Mouse (Mus musculus) midbrain, embryonic 10.5 days (tissue): ENCODE results near the gene C1qtnf2. TPM values are rescaled to one million over a fixed set of nuclear protein-coding genes. Genes with fewer than 3 reads are reported as not detected.

Experiments used
- DNase-seq: peaks from one replicate; pipeline ENCODE4 v3.0.0-alpha.2; 2017; ENCODE audit warnings: low spot score
- H3K27ac ChIP-seq: fragments of 300-500 bp; sonication (generic); replicated peaks from 2 replicates; pipeline ENCODE4 v1.5.1; 2016; ENCODE audit warnings: mild to moderate bottlenecking
- H3K27me3 ChIP-seq: fragments of 300-500 bp; sonication (generic); 2 replicates; pipeline ENCODE4 v1.6.1; 2016; ENCODE audit warnings: low read depth, mild to moderate bottlenecking; ENCODE audit not compliant: poor library complexity, severe bottlenecking
- H3K36me3 ChIP-seq: fragments of 300-500 bp; sonication (generic); 2 replicates; pipeline ENCODE4 v1.6.1; 2016; ENCODE audit warnings: mild to moderate bottlenecking, moderate library complexity
- H3K4me1 ChIP-seq: fragments of 300-500 bp; sonication (generic); 2 replicates; pipeline ENCODE4 v1.6.1; 2016
- H3K4me3 ChIP-seq: fragments of 300-500 bp; sonication (generic); 2 replicates; pipeline ENCODE4 v1.5.1; 2016; ENCODE audit warnings: mild to moderate bottlenecking, moderate library complexity
- H3K9me3 ChIP-seq: fragments of 300-500 bp; sonication (generic); replicated peaks from 2 replicates; pipeline ENCODE4 v1.6.1; 2016; ENCODE audit warnings: mild to moderate bottlenecking
- WGBS: fragments of 180-500 bp; shearing (Covaris S2); methylation state at CpG from one replicate; pipeline ENCODE4 v1.1.7; 2016; 5-methylcytosine and 5-hydroxymethylcytosine counted together
- polyA plus RNA-seq: library from polyadenylated mRNA; unstranded; fragments of >200 nt; fragmentation: Nextera tagmentation; extraction: Ambion mirVana; gene quantifications from 2 replicates; pipeline ENCODE4 v1.2.1, GENCODE M21; 2016

The C1qtnf2 gene
- polyA plus RNA-seq, 1 experiment from 2014 or later = 1.4 TPM

DNA sequence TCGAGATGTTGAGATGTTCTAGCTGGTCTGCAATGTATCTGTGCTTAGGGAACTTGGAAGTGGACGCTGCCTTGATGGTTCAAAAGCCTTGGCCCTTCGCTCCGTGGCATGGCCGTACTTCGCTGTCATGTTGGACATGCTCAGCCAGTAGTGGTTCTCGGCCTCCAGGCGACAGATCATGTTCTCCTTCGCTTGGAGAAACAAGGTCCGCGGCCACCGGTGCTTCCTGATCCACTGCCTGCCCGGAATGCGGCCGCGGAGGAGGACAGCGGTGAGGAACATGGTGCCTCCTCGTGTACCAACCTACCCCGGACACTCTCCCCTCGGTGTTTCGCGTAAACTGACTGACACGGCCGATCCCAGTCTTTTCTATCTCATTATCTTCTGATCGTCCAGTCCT lies 10.9 kb upstream of the C1qtnf2 start:
- no peak for DNase-seq
- H3K9me3 ChIP-seq = no peaks in the 10 kb centered on the region
- no peaks in the 10 kb centered on the region for H3K4me1 ChIP-seq
- 94% methylated on average over 25 of the region's 25 CpGs for WGBS
- no peak overlapping the region for H3K4me3 ChIP-seq
- no peak overlapping the region for H3K27ac ChIP-seq
- H3K27me3 ChIP-seq = no peaks in the 10 kb centered on the region
- H3K36me3 ChIP-seq = no peaks in the 10 kb centered on the region

DNA sequence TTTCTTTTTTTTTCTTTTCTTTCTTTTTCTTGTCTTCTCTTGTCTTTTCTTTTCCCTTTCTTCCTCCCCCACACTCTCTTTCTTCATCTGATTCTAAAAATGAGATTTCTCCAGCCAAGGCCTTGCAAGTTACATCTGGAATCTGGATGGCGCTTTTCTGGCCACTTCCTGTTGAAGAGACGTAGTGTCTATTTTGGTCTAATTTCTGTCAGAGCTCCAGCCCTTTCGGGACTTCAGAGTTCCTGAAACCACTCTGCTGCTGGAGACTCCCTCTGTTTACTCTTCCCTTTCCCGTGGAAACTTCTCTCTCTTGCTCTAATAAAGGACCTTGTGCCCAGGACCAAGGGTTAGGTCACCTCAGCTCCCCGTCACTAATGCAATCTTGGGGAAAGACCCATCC lies 4.0 kb upstream of the C1qtnf2 start:
- no peak for DNase-seq
- Histone ChIP-seq H3K4me1 (peaks cover 13% of the 10 kb centered on the region), H3K36me3 (no peaks in the 10 kb centered on the region), H3K27me3 (peaks cover 21% of the 10 kb centered on the region), H3K27ac (no peak overlapping the region), H3K4me3 (no peak overlapping the region), H3K9me3 (no peaks in the 10 kb centered on the region)
- WGBS = 65% methylated on average over 5 of the region's 5 CpGs

DNA sequence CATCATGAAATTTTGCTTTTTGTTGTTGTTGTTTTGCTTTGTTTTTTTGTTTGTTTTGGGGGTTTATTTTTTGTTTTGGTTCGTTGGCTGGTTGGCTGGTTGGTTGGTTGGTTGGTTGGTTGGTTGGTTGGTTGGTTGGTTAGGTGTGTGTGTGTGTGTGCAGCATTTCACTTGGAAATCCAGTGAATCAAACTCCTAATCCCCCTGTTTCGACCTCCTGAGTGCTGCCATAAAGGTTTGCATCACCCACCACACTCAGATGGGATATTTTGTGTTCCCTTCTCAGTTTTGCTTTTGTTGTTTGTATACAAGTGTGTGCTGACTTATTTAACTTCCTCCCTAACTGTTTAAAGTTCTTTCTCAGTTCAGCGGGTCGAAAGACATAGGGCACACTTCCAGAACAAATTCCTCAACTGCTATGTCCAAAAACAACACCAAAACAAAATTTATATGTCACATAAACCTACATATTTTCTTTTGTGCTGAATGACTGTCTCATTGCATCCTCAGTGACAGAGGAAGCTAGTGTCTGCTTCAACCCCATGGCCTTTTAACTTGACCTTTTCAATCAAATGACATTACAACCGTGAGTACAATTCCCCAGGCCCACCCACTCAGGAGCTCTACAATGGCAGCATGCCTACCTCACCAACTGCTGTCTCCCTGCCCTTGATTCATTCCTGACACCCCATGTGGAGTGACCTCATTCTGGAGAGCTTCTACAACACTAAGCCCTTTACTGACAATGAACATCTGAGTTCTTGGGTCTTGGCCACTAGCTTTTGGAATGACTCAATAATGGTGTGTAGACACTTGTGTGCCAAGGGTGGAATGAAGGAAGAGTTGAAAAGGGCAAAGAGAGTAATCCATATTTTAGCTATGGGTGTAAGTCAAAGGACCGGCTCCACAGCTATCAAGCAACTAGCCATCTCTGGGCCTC lies 2.9 kb upstream of the C1qtnf2 start:
- H3K4me1 ChIP-seq = peaks cover 15% of the 10 kb centered on the region
- 76% methylated on average over 6 of the region's 6 CpGs for WGBS
- H3K4me3 ChIP-seq = no peak overlapping the region
- H3K27me3 ChIP-seq = peaks cover 23% of the 10 kb centered on the region
- H3K9me3 ChIP-seq = no peaks in the 10 kb centered on the region
- no peaks in the 10 kb centered on the region for H3K36me3 ChIP-seq
- peak; percentile 10 for DNase-seq
- no peak overlapping the region for H3K27ac ChIP-seq

- peaks cover 15% of the 10 kb centered on the region for H3K4me1 ChIP-seq
- no peaks in the 10 kb centered on the region for H3K36me3 ChIP-seq
- H3K27ac ChIP-seq = no peak overlapping the region
- H3K27me3 ChIP-seq = peaks cover 23% of the 10 kb centered on the region
- 83% methylated on average over 1 of the region's 1 CpGs for WGBS
- DNase-seq = no peak
- no peaks in the 10 kb centered on the region for H3K9me3 ChIP-seq
- no peak overlapping the region for H3K4me3 ChIP-seq
These were observed 961 bp upstream of the C1qtnf2 start for GRCm38 (mm10) chr11:43473115-43473514.

DNA sequence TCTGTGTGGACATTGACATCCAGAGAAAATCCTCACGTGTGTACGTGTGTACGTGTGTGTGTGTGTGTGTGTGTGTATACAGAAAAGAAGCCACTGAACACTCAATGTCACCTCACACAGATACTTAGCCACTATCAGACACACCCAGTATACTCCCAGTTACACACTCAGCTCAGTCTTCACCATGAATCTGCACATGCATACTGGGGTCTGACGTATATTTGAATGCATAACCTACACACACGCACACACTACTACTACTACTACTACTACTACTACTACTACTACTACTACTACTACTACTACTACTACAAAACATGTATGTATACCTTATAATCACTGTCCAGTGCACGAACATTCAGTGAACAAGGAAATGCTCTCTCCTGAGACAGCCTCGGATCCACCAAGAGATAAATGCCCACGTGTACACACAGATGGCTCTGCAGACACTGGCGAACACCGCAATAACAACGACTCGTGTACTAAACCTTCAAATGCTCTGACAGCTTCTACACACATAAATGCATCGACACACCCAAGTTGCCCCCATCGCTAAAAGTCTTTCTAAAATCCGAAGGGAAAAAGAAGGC lies 346 bp upstream of the C1qtnf2 start:
- Histone ChIP-seq H3K9me3 (no peaks in the 10 kb centered on the region), H3K4me1 (peaks cover 15% of the 10 kb centered on the region), H3K27me3 (peaks cover 23% of the 10 kb centered on the region), H3K4me3 (peak overlapping the region; percentile 53), H3K27ac (peak overlapping the region; percentile 63), H3K36me3 (no peaks in the 10 kb centered on the region)
- no peak for DNase-seq
- 58% methylated on average over 15 of the region's 15 CpGs for WGBS

GRCm38 (mm10) chr11:43479376-43479775 lies 5.3 kb downstream of the C1qtnf2 start:
- peaks cover 13% of the 10 kb centered on the region for H3K4me1 ChIP-seq
- WGBS = 83% methylated on average over 3 of the region's 3 CpGs
- H3K27me3 ChIP-seq = peaks cover 8% of the 10 kb centered on the region
- DNase-seq = no peak
- H3K27ac ChIP-seq = no peak overlapping the region
- H3K9me3 ChIP-seq = no peaks in the 10 kb centered on the region
- H3K4me3 ChIP-seq = no peak overlapping the region
- no peaks in the 10 kb centered on the region for H3K36me3 ChIP-seq

DNA sequence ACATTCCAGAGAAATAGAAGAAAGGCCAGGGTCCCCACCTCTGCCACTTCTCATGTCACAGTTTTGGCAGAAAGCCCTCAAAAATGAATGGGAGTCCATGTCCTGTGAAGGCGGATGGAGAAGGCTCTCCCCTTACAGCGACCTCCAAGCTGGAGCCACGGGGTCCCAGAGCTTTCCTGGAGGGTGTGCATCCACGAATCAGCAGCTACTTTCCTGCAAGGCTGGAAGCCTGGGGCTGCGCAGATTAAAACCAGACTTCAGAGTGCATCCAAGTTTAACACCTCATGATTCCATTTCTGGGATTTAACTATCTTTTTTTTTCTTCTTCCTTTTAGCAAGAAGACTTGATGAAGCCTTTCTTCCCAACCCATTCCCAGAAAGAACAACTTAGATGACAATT lies 6.5 kb downstream of the C1qtnf2 start:
- H3K27me3 ChIP-seq = no peaks in the 10 kb centered on the region
- DNase-seq = no peak
- no peaks in the 10 kb centered on the region for H3K9me3 ChIP-seq
- 66% methylated on average over 5 of the region's 5 CpGs for WGBS
- no peaks in the 10 kb centered on the region for H3K36me3 ChIP-seq
- H3K4me1 ChIP-seq = peaks cover 10% of the 10 kb centered on the region
- H3K4me3 ChIP-seq = no peak overlapping the region
- H3K27ac ChIP-seq = no peak overlapping the region

DNA sequence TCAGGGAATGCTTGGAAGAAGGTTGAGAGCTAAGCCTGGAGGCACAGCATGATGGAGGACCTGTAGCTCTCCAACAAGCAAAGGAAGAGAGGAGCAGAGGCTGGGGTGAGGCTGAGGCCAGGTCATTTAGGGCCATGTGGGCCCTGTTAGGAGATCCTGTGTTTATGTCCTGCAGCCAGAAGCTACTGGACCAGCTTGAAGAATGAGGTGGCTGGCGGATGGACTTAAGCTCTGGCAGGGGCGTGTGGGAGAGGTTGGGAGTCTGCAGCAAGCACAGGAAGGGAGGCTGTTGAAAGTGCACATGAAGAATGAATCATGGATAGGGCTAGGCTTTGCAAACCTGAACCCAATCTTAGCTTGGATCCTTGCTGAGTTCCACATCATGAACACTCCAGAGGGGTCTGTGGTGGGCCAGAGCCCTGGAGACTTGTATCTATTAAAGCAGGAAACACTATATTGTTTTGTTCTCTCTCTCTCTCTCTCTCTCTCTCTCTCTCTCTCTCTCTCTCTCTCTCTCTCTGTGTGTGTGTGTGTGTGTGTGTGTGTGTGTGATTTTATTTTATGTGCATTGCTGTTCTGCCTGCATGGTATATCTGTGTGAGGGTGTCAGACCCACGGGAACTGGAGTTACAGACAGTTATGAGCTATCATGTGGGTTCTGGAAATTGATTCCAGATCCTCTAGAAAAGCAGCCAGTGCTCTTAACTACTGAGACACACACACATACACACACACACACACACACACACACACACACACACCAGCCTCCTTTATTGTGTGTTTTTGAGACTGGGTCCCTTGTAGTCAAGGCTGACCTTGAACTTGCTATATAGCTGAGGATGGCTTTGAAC lies 7.8 kb downstream of the C1qtnf2 start:
- H3K27me3 ChIP-seq = no peaks in the 10 kb centered on the region
- no peak overlapping the region for H3K27ac ChIP-seq
- H3K36me3 ChIP-seq = no peaks in the 10 kb centered on the region
- 72% methylated on average over 3 of the region's 3 CpGs for WGBS
- DNase-seq = no peak
- no peak overlapping the region for H3K4me3 ChIP-seq
- peaks cover 10% of the 10 kb centered on the region for H3K4me1 ChIP-seq
- no peaks in the 10 kb centered on the region for H3K9me3 ChIP-seq

DNA sequence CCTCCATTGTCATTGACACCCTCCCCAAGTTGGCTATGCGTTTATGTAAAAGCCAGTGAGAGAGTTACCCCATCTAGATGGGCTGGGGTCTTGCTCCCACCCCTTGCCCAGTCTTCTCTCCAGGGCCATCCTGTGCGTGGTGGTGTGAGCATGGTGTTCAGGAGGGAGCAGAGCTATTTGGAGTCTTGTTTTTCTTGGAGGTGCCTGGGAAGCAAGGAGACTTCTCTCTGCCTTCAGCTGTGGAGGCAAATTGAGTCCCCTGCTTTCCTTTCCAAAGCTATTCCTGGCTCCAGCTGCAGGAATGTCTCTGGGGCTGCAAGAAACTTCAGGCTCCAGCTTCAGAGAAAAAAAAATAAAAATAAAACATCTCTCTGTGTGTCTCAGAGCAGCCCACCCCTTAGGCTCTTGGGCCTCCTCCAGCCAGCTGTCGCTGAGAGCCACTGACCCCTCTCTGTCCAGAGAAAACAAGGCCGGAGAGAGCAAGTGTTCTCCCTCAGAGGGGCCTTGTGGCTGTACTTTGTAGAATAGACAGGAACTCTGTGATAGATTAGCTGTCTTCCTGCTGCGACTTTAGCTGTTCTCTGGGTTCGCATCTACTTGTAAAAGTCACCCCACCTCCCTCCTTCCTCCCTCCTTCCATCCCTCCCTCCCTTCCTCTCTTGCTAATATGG lies 9.2 kb downstream of the C1qtnf2 start:
- no peak overlapping the region for H3K27ac ChIP-seq
- DNase-seq = no peak

DNA sequence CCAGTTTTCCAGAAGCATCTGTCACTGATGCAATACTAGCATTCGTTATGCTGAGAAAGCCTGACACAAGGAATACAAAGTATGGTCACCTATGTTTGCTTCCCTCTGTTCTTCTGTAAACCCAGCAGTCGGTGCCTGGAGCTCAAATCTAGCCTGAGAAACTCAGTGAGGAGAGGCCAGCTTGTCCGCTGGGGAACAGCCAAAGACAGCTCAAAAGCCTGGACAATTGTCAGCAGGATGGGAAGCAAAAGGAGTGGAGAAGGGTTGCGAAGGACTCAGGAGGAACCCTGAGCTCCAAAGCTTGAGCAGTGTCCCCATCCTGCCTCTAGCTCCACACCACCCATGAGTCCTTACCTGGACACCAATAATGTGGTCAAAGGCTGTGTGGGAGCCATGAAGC lies 10.0 kb downstream of the C1qtnf2 start:
- Histone ChIP-seq H3K27ac (no peak overlapping the region), H3K9me3 (no peaks in the 10 kb centered on the region), H3K4me1 (peaks cover 10% of the 10 kb centered on the region), H3K27me3 (no peaks in the 10 kb centered on the region), H3K36me3 (no peaks in the 10 kb centered on the region), H3K4me3 (no peak overlapping the region)
- no peak for DNase-seq
- 83% methylated on average over 4 of the region's 4 CpGs for WGBS

More for the DNA sequence above, 9.2 kb downstream of the C1qtnf2 start:
- WGBS = 57% methylated on average over 6 of the region's 6 CpGs
- Histone ChIP-seq H3K9me3 (no peaks in the 10 kb centered on the region), H3K4me1 (peaks cover 10% of the 10 kb centered on the region), H3K36me3 (no peaks in the 10 kb centered on the region), H3K4me3 (no peak overlapping the region), H3K27me3 (no peaks in the 10 kb centered on the region)

- H3K27me3 ChIP-seq = no peaks in the 10 kb centered on the region
- 47% methylated on average over 11 of the region's 11 CpGs for WGBS
- H3K9me3 ChIP-seq = no peaks in the 10 kb centered on the region
- no peaks in the 10 kb centered on the region for H3K36me3 ChIP-seq
- H3K27ac ChIP-seq = no peak overlapping the region
- no peak overlapping the region for H3K4me3 ChIP-seq
- peaks cover 10% of the 10 kb centered on the region for H3K4me1 ChIP-seq
- no peak for DNase-seq
These were observed 10.6 kb downstream of the C1qtnf2 start for GRCm38 (mm10) chr11:43484652-43485051.

GRCm38 (mm10) chr11:43485855-43486254 lies 11.8 kb downstream of the C1qtnf2 start:
- H3K27me3 ChIP-seq = no peaks in the 10 kb centered on the region
- no peaks in the 10 kb centered on the region for H3K9me3 ChIP-seq
- H3K4me1 ChIP-seq = peaks cover 10% of the 10 kb centered on the region
- no peak for DNase-seq
- no peaks in the 10 kb centered on the region for H3K36me3 ChIP-seq
- no peak overlapping the region for H3K4me3 ChIP-seq
- 91% methylated on average over 9 of the region's 9 CpGs for WGBS
- H3K27ac ChIP-seq = no peak overlapping the region
